Mouse (Mus musculus): ENCODE measurements around the gene Fxyd6. TPM values are rescaled to one million over a fixed set of nuclear protein-coding genes. Genes with fewer than 3 reads are reported as not detected.

The Fxyd6 gene
- polyA plus RNA-seq, 1 experiment from 2014 or later = 137 TPM

- Histone ChIP-seq H3K9ac (no peak overlapping the region), H3K4me3 (no peak overlapping the region), H3K27me3 (peaks cover 23% of the 10 kb centered on the region; the same call in 1 of the 2 replicates), H3K36me3 (no peaks in the 10 kb centered on the region), H3K4me2 (replicated peaks) (no peak overlapping the region), H3K27ac (no peak overlapping the region), H3K4me1 (0 out of 2 replicates have a peak, but pooled peaks cover 3% of the 10 kb centered on the region), H3K9me3 (no peaks in the 10 kb centered on the region)
- WGBS = 59% methylated on average over 5 of the region's 5 CpGs
- no peak for ATAC-seq (ENCODE audit: low FRiP score, low read depth)
Observed at GRCm38 (mm10) chr9:45413478-45414140, 43.6 kb downstream of the Fxyd6 start.

- no peak overlapping the region for H3K9ac ChIP-seq
- H3K9me3 ChIP-seq = no peaks in the 10 kb centered on the region
- no peak overlapping the region for H3K4me3 ChIP-seq
- H3K27ac ChIP-seq = no peak overlapping the region
- no peaks in the 10 kb centered on the region for H3K36me3 ChIP-seq
- no peak overlapping the region for H3K4me2 ChIP-seq (replicated peaks)
- no peak for ATAC-seq (ENCODE audit: low FRiP score, low read depth)
- H3K4me1 ChIP-seq = 0 out of 2 replicates have a peak, but pooled peaks cover 3% of the 10 kb centered on the region
- WGBS = 47% methylated on average over 4 of the region's 4 CpGs
- H3K27me3 ChIP-seq = peaks cover 10% of the 10 kb centered on the region; the same call in 1 of the 2 replicates
Observed at GRCm38 (mm10) chr9:45415912-45416311, 45.9 kb downstream of the Fxyd6 start.

DNA sequence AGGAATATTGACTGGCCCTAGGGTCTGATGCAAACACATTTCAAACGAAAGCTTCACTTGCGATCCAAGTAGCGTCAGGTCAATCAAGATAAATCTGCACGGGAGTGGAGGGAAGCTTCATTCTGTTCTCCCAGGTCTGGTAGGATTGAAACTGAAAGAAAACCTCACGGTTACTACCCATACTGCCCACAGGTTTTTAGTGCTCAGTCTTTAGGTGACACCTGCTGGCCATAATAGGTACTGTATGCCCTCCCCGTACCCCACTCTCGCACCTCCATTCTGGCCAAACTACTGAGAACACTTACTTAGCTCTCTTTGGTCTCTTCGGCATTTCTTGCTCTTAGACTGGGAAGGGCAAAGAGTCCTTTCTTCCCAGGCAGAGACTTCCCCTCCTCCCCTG lies 47.3 kb downstream of the Fxyd6 start:
- Histone ChIP-seq H3K9me3 (no peaks in the 10 kb centered on the region), H3K4me2 (replicated peaks) (peak overlapping the region; percentile 38), H3K27me3 (peaks cover 6% of the 10 kb centered on the region; the same call in 1 of the 2 replicates), H3K9ac (no peak overlapping the region), H3K4me3 (no peak overlapping the region), H3K4me1 (0 out of 2 replicates have a peak, but pooled peaks cover 3% of the 10 kb centered on the region), H3K36me3 (no peaks in the 10 kb centered on the region), H3K27ac (no peak overlapping the region)
- WGBS = 22% methylated on average over 8 of the region's 8 CpGs
- no peak for ATAC-seq (ENCODE audit: low FRiP score, low read depth)

DNA sequence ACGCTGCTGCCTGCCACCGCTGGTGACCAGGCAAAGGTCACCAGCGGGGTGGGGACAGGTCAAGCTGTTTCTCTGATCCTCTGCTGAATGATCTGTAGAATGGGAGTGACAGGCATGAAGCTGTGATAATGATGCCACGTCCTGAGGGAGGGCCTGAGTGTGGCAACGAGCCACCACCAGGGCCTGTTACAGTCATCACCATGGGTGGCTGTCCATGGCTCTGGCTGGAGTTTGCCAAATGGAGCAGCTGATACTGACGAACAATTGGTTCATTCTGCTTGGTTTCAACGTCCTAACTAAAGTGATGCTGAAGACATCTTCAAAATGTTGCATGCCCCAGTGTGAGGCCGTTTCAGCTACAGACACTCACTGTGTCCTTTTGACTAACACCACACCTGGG lies 48.3 kb downstream of the Fxyd6 start:
- 62% methylated on average over 8 of the region's 8 CpGs for WGBS
- H3K9ac ChIP-seq = no peak overlapping the region
- no peak overlapping the region for H3K4me3 ChIP-seq
- H3K4me2 ChIP-seq (replicated peaks) = no peak overlapping the region
- no peak for ATAC-seq (ENCODE audit: low FRiP score, low read depth)
- 0 out of 2 replicates have a peak, but pooled peaks cover 3% of the 10 kb centered on the region for H3K4me1 ChIP-seq
- H3K9me3 ChIP-seq = no peaks in the 10 kb centered on the region
- peaks cover 8% of the 10 kb centered on the region for H3K27me3 ChIP-seq
- no peak overlapping the region for H3K27ac ChIP-seq
- H3K36me3 ChIP-seq = no peaks in the 10 kb centered on the region

DNA sequence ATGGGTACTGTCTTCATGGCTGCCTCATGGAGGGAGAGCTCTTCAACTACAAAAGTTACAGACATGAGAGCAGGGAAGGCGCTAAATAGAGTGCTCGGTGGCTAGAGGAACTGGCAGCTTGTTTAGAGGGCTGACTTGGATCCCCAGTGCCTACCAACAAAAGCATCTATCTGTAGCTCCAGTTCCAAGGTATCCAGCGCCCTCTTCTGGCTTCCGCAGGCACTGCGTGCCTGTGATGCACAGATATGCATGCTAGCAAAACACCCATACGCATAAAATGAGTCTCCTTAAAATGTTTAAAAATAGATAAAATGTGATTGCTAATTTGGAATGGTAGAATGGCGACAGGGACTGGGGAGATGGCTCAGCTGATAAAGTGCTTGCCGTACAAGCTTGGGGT lies 51.2 kb downstream of the Fxyd6 start:
- 0 out of 2 replicates have a peak, but pooled peaks cover 3% of the 10 kb centered on the region for H3K4me1 ChIP-seq
- no peak for ATAC-seq (ENCODE audit: low FRiP score, low read depth)
- WGBS = 64% methylated on average over 8 of the region's 8 CpGs
- H3K4me2 ChIP-seq (replicated peaks) = no peak overlapping the region
- no peaks in the 10 kb centered on the region for H3K9me3 ChIP-seq
- no peak overlapping the region for H3K27ac ChIP-seq
- no peaks in the 10 kb centered on the region for H3K36me3 ChIP-seq
- no peak overlapping the region for H3K4me3 ChIP-seq
- H3K27me3 ChIP-seq = peaks cover 22% of the 10 kb centered on the region
- H3K9ac ChIP-seq = no peak overlapping the region

DNA sequence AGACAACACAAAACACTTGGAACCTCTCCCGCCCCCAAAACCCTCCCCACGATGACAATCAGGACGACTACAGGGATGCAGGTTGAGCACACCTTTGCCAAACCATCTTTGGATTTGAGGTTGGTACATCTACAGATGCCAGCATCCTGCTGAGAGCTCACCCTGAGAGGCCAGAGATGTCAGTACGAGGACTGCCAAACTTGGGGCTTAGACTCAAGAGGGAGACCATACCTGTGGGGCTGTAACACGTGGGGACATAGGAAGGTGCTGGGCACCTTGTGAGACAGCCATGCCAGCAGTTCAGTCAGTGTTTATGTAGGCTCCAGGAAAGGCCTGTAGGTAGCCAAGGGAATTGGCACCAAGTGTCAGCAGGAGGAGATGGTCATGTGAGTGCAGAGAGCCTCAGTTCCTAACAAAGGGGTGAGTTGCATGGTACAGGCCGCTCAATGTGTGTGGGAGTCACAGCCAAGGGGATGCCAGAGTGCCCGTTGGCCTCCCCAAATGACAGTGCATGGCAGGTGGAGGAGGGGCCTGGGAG lies 52.8 kb downstream of the Fxyd6 start:
- no peaks in the 10 kb centered on the region for H3K36me3 ChIP-seq
- WGBS = 79% methylated on average over 7 of the region's 7 CpGs
- ATAC-seq (ENCODE audit: low FRiP score, low read depth) = no peak

GRCm38 (mm10) chr9:45426456-45426855 lies 56.5 kb downstream of the Fxyd6 start, which contains the start of gene Dscaml1:
TSS of gene Dscaml1 (plus strand) at chr9:45426628.
- no peak within 1 kb of the TSS for H3K9ac ChIP-seq
- WGBS = 84% methylated on average over 4 of the region's 4 CpGs
- no peak for ATAC-seq (ENCODE audit: low FRiP score, low read depth)
- H3K4me3 ChIP-seq = no peak within 1 kb of the TSS
- peaks cover 15% of the 10 kb centered on the region for H3K4me1 ChIP-seq
- no peak within 1 kb of the TSS for H3K4me2 ChIP-seq (replicated peaks)
- H3K27me3 ChIP-seq = peaks cover 63% of the 10 kb centered on the region
- H3K36me3 ChIP-seq = no peaks in the 10 kb centered on the region
- H3K27ac ChIP-seq = no peak within 1 kb of the TSS
- no peaks in the 10 kb centered on the region for H3K9me3 ChIP-seq

More for the DNA sequence above, 52.8 kb downstream of the Fxyd6 start:
- Histone ChIP-seq H3K27me3 (peaks cover 37% of the 10 kb centered on the region), H3K4me1 (no peaks in the 10 kb centered on the region), H3K4me2 (replicated peaks) (no peak overlapping the region), H3K27ac (no peak overlapping the region), H3K9me3 (no peaks in the 10 kb centered on the region), H3K4me3 (no peak overlapping the region), H3K9ac (no peak overlapping the region)

- H3K27me3 ChIP-seq = peaks cover 86% of the 10 kb centered on the region
- no peak for ATAC-seq (ENCODE audit: low FRiP score, low read depth)
- H3K4me3 ChIP-seq = no peak overlapping the region
- no peak overlapping the region for H3K27ac ChIP-seq
- no peaks in the 10 kb centered on the region for H3K36me3 ChIP-seq
- WGBS = 29% methylated on average over 5 of the region's 5 CpGs
- no peak overlapping the region for H3K4me2 ChIP-seq (replicated peaks)
- no peaks in the 10 kb centered on the region for H3K9me3 ChIP-seq
- peaks cover 22% of the 10 kb centered on the region for H3K4me1 ChIP-seq
- no peak overlapping the region for H3K9ac ChIP-seq
Observed at GRCm38 (mm10) chr9:45429392-45429791, 59.4 kb downstream of the Fxyd6 start.

- H3K27me3 ChIP-seq = peaks cover 90% of the 10 kb centered on the region
- peak overlapping the region; percentile 87 for H3K4me2 ChIP-seq (replicated peaks)
- H3K27ac ChIP-seq = no peak overlapping the region
- peaks cover 22% of the 10 kb centered on the region for H3K4me1 ChIP-seq
- ATAC-seq (ENCODE audit: low FRiP score, low read depth) = peak; percentile 44
- WGBS = 2% methylated on average over 51 of the region's 54 CpGs
- no peaks in the 10 kb centered on the region for H3K9me3 ChIP-seq
- H3K4me3 ChIP-seq = peak overlapping the region; percentile 49
- peak overlapping the region; percentile 55 for H3K9ac ChIP-seq
- no peaks in the 10 kb centered on the region for H3K36me3 ChIP-seq
Observed at GRCm38 (mm10) chr9:45429951-45430697, 60.1 kb downstream of the Fxyd6 start.

DNA sequence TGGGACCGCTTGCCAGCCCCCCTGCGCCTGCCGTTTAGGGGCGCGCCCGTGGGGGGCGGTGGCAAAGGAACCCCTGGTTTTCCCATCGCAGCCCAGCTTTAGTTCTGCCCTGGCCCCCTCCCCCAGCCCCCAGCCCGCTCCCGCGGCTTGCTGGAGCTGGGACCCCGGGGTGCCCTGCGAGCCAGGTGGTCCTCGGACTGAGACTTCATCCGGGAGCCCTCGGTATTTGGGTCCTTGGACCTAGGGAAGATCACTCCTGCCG lies 60.6 kb downstream of the Fxyd6 start:
- no peak overlapping the region for H3K27ac ChIP-seq
- no peaks in the 10 kb centered on the region for H3K36me3 ChIP-seq
- H3K9me3 ChIP-seq = no peaks in the 10 kb centered on the region
- peak overlapping the region; percentile 87 for H3K4me2 ChIP-seq (replicated peaks)
- peaks cover 90% of the 10 kb centered on the region for H3K27me3 ChIP-seq
- ATAC-seq (ENCODE audit: low FRiP score, low read depth) = peak; percentile 24; the same call in 1 of the 2 replicates
- H3K4me3 ChIP-seq = peak overlapping the region; percentile 49
- H3K4me1 ChIP-seq = peaks cover 22% of the 10 kb centered on the region
- peak overlapping the region; percentile 55 for H3K9ac ChIP-seq
- WGBS = 0% methylated on average over 15 of the region's 17 CpGs

- Histone ChIP-seq H3K36me3 (no peaks in the 10 kb centered on the region), H3K4me1 (peaks cover 22% of the 10 kb centered on the region), H3K27me3 (peaks cover 84% of the 10 kb centered on the region), H3K4me2 (replicated peaks) (peak overlapping the region; percentile 87), H3K9ac (no peak overlapping the region; the same call in 1 of the 2 replicates), H3K9me3 (no peaks in the 10 kb centered on the region), H3K27ac (no peak overlapping the region), H3K4me3 (peak overlapping the region; percentile 49)
- WGBS = 5% methylated on average over 26 of the region's 26 CpGs
- ATAC-seq (ENCODE audit: low FRiP score, low read depth) = no peak
Observed at GRCm38 (mm10) chr9:45431150-45431549, 61.2 kb downstream of the Fxyd6 start.

- Histone ChIP-seq H3K36me3 (no peaks in the 10 kb centered on the region), H3K27me3 (peaks cover 79% of the 10 kb centered on the region), H3K9ac (no peak overlapping the region), H3K4me1 (peaks cover 22% of the 10 kb centered on the region), H3K9me3 (no peaks in the 10 kb centered on the region), H3K4me2 (replicated peaks) (no peak overlapping the region), H3K27ac (no peak overlapping the region), H3K4me3 (no peak overlapping the region)
- WGBS = 73% methylated on average over 12 of the region's 12 CpGs
- no peak for ATAC-seq (ENCODE audit: low FRiP score, low read depth)
Observed at GRCm38 (mm10) chr9:45432639-45433038, 62.7 kb downstream of the Fxyd6 start.

Measured in limb, embryonic 13.5 days (tissue).